Mouse (Mus musculus) gastrocnemius, adult 18-20 months (tissue): ENCODE measurements around the gene Gbp8. TPM values are rescaled to one million over a fixed set of nuclear protein-coding genes. Genes with fewer than 3 reads are reported as not detected.
"Not testable (repeated sequence)": the region's sequence is repeated elsewhere in the genome, so short reads cannot be mapped to it uniquely, and the experiment has no call there.

Experiments
- DNase-seq: peaks from one replicate; pipeline ENCODE4 v3.0.0; 2021; ENCODE audit warnings: low spot score
- total RNA-seq, 2 experiments: library from RNA; stranded (reverse); gene quantifications; 2 replicates each; pipeline ENCODE4 v1.2.3; 2021

The Gbp8 gene
- total RNA-seq, 2 experiments from 2014 or later, result 0.09 TPM; not detected in 1

- DNase-seq, result no peak
Observed at GRCm38 (mm10) chr5:105060224-105060623, 79.1 kb downstream of the Gbp8 start.

- no peak for DNase-seq
Observed at GRCm38 (mm10) chr5:105055279-105055678, 84.1 kb downstream of the Gbp8 start.

GRCm38 (mm10) chr5:105053471-105054169 lies 85.7 kb downstream of the Gbp8 start:
- DNase-seq, result not testable (repeated sequence)

GRCm38 (mm10) chr5:105032362-105032761 lies 107.0 kb downstream of the Gbp8 start:
- no peak for DNase-seq

- no peak for DNase-seq
Observed at GRCm38 (mm10) chr5:105012551-105012950, 126.8 kb downstream of the Gbp8 start.

- DNase-seq, result no peak
Observed at GRCm38 (mm10) chr5:105011570-105011969, 127.8 kb downstream of the Gbp8 start.

- no peak for DNase-seq
Observed at GRCm38 (mm10) chr5:105010376-105010775, 129.0 kb downstream of the Gbp8 start.

GRCm38 (mm10) chr5:104989411-104989810 lies 149.9 kb downstream of the Gbp8 start:
- no peak for DNase-seq

GRCm38 (mm10) chr5:104988000-104988399 lies 151.3 kb downstream of the Gbp8 start:
- DNase-seq, result peak; percentile 16

GRCm38 (mm10) chr5:104986706-104987105 lies 152.6 kb downstream of the Gbp8 start:
- DNase-seq, result peak; percentile 55

GRCm38 (mm10) chr5:104982535-104982934 lies 156.8 kb downstream of the Gbp8 start, which contains the start of gene Abcg3:
TSS of gene Abcg3 (minus strand) at chr5:104982718.
- DNase-seq, result no peak

- no peak for DNase-seq
Observed at GRCm38 (mm10) chr5:104979040-104979513, 160.3 kb downstream of the Gbp8 start.

Other genes with a start within 250 kb of the Gbp8 start
- gene Abcg3, start 156.8 kb downstream of the Gbp8 start, total RNA-seq, result under 1 TPM in 1 of 2 experiments, not detected in 1; 0.11 TPM
- 1 to 10 TPM; 1.7 to 3.8 TPM for gene Gbp9, start within 50 bp of the Gbp8 start, total RNA-seq
- gene Gbp4, start within 50 bp of the Gbp8 start, total RNA-seq, result 1 to 10 TPM; 1.4 to 8.6 TPM
- gene Gbp10, start 100.0 kb upstream of the Gbp8 start, total RNA-seq, result 1 to 10 TPM; 1.3 to 4.5 TPM
- under 1 TPM; 0.16 to 1.00 TPM for gene Gm43302, start 154.2 kb upstream of the Gbp8 start, total RNA-seq
- 10 to 100 TPM in 1 of 2 experiments, 1 to 10 TPM in 1; 3.7 to 10.7 TPM for gene Gbp6, start 154.2 kb upstream of the Gbp8 start, total RNA-seq